Mouse (Mus musculus): Measurements from ENCODE around the gene Gm867.

The Gm867 gene

DNA sequence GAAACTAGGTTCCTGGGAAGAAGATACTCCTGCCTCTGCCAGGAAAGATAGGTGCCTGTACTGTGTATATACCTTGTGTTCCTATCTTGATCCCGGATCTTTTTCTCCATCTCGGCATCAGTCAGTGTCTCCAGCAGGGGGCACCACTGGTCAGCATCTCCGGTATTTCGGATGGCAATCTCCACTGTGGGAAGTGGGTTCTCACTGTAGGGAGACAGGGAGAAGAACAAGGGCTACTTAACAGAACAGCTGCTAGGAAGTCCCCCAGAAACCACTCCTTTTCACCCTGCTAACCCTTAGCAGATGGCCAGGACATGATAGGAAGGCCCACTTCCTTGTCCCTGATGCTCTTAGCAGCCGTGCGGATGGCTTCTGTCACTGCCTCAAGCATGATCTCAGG is 43.1 kb downstream of the Gm867 start:
- in situ Hi-C loops (cut with MboI, MseI), result no loop called here

- in situ Hi-C loops (cut with MboI, MseI), result no loop called here
Observed at GRCm38 (mm10) chr10:75896208-75896607, 44.3 kb downstream of the Gm867 start.

- in situ Hi-C loops (cut with MboI, MseI), result no loop called here
Observed at GRCm38 (mm10) chr10:75895730-75896129, 44.7 kb downstream of the Gm867 start.

DNA sequence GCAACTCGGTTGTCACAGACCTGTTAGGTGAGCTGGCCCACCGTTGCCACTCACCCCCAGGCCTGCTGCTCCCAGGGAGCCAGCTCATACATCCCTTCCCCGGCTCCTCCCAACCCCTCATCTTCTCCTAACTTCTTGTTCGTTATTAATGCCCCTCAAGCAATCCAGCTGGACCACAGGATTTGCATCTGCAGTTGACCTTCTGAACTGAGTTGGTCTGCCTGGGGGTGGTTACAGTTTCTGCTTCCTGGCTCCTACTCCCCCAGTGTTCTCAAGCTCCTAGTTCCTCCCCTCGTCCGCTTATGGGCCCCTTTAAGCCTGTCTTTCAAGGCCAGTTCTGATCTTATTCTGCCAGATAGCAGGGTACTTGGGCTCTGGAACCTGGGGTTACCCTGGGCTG is 45.9 kb downstream of the Gm867 start:
- in situ Hi-C loops (cut with MboI, MseI), result no loop called here

DNA sequence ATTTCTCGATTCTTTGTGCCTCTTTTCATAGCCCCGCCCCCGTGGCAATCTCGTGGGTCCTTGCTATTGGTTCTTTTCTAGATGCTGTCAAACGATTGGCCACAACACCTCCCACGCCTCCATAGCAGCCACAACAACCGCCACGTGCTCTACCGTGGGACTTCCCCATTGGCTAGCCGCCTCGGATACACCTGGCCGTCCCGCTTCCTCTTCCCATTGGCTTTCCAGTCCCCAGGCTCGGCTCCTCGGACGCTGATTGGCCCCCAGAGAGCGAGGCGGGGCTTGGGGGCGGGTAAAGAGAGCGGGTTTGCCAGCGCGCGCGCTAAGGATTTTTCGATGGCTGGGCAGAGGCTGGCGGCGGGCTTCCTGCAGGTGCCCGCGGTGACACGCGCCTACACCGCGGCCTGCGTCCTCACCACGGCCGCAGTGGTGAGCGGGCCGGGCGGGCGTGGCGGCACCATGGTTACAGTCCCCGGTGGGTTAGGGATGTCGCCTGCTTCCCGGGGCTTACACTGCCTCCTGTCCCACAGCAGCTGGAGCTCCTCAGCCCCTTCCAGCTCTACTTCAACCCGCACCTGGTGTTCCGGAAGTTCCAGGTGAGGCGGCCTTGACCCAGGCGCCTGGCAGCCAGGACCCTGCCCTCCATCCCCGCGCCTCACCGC is 47.3 kb downstream of the Gm867 start, which contains the start of gene Derl3:
Gene Derl3 (plus strand): TSS at position 325 of the 662 bp plus-strand sequence.
- in situ Hi-C loops (cut with MboI, MseI), result no loop called here

DNA sequence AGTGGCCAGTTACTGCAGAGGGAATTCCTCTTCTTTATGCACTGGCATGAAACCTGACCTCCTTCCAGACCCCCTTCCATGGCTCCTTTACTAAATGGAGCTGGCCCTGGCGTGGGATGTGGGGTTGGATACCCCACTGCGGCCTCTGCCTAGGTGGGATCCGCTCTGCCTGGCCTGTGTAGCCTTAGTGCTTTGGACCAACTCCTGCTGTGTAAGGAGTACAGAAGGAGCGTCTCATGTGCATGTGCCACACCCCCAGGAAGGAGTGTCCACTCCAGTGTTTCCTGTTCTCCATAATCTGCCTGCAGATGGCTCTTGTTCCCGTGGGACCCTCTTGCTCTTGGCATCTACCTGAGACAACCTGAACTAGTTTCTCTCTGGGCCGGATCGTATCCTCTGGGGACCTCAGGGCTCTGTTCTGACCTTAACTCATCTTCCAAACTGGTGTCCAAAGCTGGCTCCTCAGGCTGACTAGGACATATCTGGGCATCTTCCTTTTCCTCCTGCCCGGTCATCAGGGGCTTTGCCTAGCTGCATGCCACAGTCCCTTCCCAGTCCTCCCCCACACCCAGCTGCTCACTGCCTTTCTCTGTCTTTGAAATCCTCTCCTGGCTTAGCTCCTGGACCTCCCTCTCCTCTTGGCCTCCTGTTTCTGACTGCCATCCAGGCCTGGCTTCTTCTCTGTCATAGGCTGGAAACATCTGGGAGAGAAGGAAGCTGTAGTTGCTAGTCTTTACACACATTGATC is 50.9 kb downstream of the Gm867 start:
- in situ Hi-C loops (cut with MboI, MseI), result loop anchor here (5.0 kb wide), 1 partner anchor 63 kb away; the partner anchor contains the start of gene Gm5134 (in 2 of the 2)

Measured in T-helper 17 cell (primary cell).